Mouse (Mus musculus): Measurements from ENCODE around the gene Psmd11. TPM values are rescaled to one million over a fixed set of nuclear protein-coding genes. Genes with fewer than 3 reads are reported as not detected.
"Not testable (repeated sequence)": the region's sequence is repeated elsewhere in the genome, so short reads cannot be mapped to it uniquely, and the experiment has no call there.

Gene Psmd11
- polyA plus RNA-seq, 1 experiment from 2014 or later: 269 TPM

DNA sequence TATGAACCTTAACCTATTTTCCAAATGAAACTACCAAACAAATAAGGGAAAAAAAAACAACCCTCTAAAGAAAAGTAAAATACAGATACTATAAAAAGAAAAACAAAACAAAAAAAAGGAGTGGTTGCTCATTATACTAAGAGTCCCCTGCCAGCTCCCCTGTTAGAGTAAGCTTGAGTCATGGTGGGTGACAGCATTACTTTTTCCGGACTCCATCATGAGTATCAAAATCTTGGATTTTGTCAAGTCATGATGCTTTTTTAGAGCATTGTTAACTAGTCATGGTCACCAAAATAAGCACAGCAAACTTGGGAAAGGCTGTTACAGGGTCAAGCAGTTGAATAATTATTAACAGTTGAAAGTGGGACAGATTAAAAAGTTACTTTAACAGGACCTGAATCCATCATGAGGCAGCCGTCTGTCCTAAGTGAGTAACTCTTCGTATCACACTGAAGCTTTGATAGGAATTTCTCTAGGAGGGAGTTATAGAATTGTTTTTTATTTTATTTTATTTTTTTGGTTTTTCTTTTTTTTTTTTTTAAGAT, 2.0 kb downstream of the Psmd11 start:
- Histone ChIP-seq H3K9me3 (no peaks in the 10 kb centered on the region), H3K4me1 (replicated peaks) (peaks cover 11% of the 10 kb centered on the region), H3K27me3 (no peaks in the 10 kb centered on the region), H3K4me3 (no peak overlapping the region), H3K9ac (no peak overlapping the region), H3K4me2 (no peak overlapping the region), H3K36me3 (peaks cover 23% of the 10 kb centered on the region), H3K27ac (replicated peaks) (no peak overlapping the region)
- 94% methylated on average over 3 of the region's 3 CpGs for WGBS
- ATAC-seq (ENCODE audit: low FRiP score, low read depth): no peak

DNA sequence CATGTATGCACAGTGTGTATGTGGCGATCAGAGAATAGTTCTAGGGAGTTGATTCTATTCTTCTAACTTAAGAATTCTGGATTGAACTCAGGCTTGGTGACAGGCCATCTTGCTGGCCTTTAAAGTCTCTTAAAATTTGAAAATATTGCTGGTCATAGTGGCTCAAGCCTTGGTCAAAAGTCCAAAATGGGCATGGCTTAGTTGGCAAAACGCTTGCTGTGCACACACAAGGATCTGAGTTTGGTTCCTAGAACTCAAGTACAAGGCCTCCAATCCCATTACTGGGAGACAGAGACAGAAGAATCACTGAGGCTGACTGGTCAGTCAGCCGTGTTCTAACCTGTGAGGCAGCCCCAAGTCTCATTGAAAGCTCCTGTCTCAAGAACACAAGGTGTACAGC, 18.5 kb downstream of the Psmd11 start:
- ATAC-seq (ENCODE audit: low FRiP score, low read depth): no peak
- H3K36me3 ChIP-seq: peaks cover 41% of the 10 kb centered on the region
- no peaks in the 10 kb centered on the region for H3K9me3 ChIP-seq

DNA sequence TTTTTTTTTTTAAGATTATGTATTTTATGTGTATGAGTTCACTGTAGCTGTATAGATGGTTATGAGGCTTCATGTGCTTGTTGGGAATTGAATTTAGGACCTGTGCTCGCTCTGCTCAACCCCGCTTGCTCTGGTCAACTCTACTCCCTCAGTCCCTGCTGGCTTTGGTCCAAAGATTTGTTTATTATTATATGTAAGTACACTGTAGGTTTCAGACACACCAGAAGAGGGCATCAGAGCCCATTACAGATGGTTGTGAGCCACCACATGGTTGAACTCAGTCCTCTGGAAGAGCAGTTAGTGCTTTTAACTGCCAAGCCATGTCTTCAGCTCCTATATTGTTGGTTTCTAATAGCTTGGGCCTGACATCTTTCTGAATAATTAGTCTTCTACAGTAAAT, 21.4 kb downstream of the Psmd11 start:
- Histone ChIP-seq H3K4me1 (replicated peaks) (no peaks in the 10 kb centered on the region), H3K9ac (no peak overlapping the region), H3K27ac (replicated peaks) (no peak overlapping the region), H3K4me2 (no peak overlapping the region), H3K36me3 (peaks cover 45% of the 10 kb centered on the region), H3K9me3 (no peaks in the 10 kb centered on the region), H3K4me3 (no peak overlapping the region), H3K27me3 (no peaks in the 10 kb centered on the region)
- no peak for ATAC-seq (ENCODE audit: low FRiP score, low read depth)
- WGBS: 98% methylated on average over 2 of the region's 2 CpGs

More for the DNA sequence above, 18.5 kb downstream of the Psmd11 start:
- no peaks in the 10 kb centered on the region for H3K4me1 ChIP-seq (replicated peaks)
- no peak overlapping the region for H3K4me3 ChIP-seq
- no peak overlapping the region for H3K9ac ChIP-seq
- 95% methylated on average over 3 of the region's 3 CpGs for WGBS
- H3K27ac ChIP-seq (replicated peaks): no peak overlapping the region
- H3K27me3 ChIP-seq: no peaks in the 10 kb centered on the region
- no peak overlapping the region for H3K4me2 ChIP-seq

DNA sequence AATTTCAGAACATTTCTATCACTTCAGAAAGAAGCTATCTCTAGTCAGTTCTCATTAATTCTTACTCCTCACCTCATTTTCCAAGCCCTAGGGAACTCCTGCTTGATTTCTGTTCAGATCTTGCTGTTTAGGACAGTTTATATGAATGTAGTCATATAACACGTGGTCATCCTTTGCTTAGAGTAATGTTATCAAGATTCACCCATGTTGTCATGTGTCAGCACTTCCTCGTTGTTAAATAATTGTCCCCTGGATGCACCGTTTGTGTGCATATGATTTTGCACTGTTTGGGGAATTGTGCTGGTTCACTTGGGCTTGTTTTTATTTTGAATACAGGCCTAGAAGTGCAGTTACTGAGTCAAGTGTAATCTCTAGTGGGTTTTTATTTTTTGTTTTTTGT, 23.8 kb downstream of the Psmd11 start:
- no peaks in the 10 kb centered on the region for H3K27me3 ChIP-seq
- no peak overlapping the region for H3K27ac ChIP-seq (replicated peaks)
- H3K36me3 ChIP-seq: peaks cover 42% of the 10 kb centered on the region
- 91% methylated on average over 3 of the region's 3 CpGs for WGBS
- no peaks in the 10 kb centered on the region for H3K4me1 ChIP-seq (replicated peaks)
- no peak overlapping the region for H3K4me3 ChIP-seq
- H3K9ac ChIP-seq: no peak overlapping the region
- H3K4me2 ChIP-seq: no peak overlapping the region
- no peak for ATAC-seq (ENCODE audit: low FRiP score, low read depth)
- H3K9me3 ChIP-seq: no peaks in the 10 kb centered on the region

DNA sequence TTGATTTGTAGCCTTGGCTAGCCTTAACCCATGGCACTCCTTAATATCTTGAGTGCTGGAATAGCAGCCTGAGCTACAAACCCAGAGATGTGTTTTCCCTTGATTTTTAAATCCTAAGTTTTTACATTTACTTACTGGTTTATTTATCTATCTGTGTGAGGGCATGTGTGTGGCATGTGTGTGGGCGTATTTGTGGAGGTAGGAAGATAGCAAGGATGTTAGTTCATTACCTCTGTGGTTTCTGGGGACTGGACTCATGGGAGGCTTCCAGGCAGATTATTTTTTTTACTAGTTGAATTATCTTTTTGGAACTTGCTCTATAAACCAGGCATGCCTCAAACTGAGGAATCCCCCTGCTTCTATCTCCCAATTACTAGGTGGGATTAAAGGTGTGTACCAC, 24.8 kb downstream of the Psmd11 start:
- no peak overlapping the region for H3K4me3 ChIP-seq
- no peak overlapping the region for H3K27ac ChIP-seq (replicated peaks)
- 91% methylated on average over 1 of the region's 1 CpGs for WGBS
- H3K27me3 ChIP-seq: no peaks in the 10 kb centered on the region
- no peak overlapping the region for H3K9ac ChIP-seq
- H3K4me1 ChIP-seq (replicated peaks): no peaks in the 10 kb centered on the region
- no peak overlapping the region for H3K4me2 ChIP-seq
- ATAC-seq (ENCODE audit: low FRiP score, low read depth): no peak
- peaks cover 44% of the 10 kb centered on the region for H3K36me3 ChIP-seq
- no peaks in the 10 kb centered on the region for H3K9me3 ChIP-seq

DNA sequence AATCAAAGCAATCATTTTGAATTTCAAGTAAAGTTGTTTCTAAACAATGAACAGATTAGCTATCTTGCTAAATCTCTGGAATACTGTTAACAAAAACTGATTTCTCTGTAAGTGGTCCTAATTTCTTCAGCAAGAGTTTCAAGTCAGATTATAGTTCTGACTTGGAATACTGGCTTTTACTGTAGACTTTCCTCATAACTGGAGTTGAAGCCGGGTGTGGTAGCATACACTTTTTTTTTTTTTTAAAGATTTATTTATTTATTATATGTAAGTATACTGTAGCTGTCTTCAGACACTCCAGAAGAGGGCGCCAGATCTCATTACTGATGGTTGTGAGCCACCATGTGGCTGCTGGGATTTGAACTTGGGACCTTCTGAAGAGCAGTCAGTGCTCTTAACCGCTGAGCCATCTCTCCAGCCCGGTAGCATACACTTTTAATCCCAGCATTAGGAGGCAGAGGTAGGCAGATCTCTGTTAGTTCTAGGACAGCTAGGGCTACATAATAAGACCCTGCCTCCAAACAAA, 35.3 kb downstream of the Psmd11 start:
- H3K27me3 ChIP-seq; H3K9ac ChIP-seq; H3K4me2 ChIP-seq; H3K4me3 ChIP-seq; H3K4me1 ChIP-seq (replicated peaks); H3K9me3 ChIP-seq; ATAC-seq (ENCODE audit: low FRiP score, low read depth); H3K27ac ChIP-seq (replicated peaks): not testable (repeated sequence)
- H3K36me3 ChIP-seq: peaks cover 82% of the 10 kb centered on the region
- 91% methylated on average over 4 of the region's 4 CpGs for WGBS

DNA sequence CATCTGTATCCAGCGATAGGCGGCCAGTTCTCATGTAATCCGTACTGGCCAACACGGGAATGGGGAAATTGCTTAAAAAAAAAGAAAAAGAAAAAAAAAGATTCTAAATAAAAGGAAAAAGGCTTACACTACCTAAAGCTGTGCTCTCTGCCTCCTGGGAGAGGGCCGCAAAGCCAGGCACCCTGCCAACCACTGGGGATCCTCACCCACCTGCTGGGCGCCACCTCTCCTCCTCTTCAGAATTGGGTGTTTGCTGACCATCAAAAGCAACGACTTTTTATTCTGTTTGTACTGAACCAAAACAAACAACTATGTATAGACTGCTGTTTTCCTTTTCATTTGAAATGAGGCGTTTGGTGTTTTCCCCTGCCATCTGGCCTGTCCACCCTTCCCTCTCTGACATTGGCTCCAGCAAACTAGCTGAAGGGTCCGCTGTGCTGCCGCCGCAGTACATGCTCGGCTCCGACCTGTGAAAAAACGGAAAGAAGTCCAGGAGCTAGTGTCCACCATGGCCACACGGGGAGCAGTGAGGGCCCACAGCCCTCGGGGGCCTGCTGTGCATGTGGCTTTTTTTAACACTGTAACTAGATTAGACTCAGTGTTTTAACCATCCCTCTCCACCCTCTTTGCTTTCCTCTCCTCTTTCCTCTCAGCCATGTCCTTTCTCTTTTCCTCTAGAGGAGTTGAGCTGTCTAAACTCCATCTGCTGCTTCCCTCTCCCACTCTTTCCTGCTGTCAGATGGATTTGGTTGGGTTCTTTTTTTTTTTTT, 43.6 kb downstream of the Psmd11 start:
- H3K4me3 ChIP-seq: no peak overlapping the region
- H3K9me3 ChIP-seq: no peaks in the 10 kb centered on the region
- no peak overlapping the region for H3K4me2 ChIP-seq
- peaks cover 11% of the 10 kb centered on the region; the same call in 1 of the 2 replicates for H3K4me1 ChIP-seq (replicated peaks)
- peaks cover 53% of the 10 kb centered on the region for H3K36me3 ChIP-seq
- H3K9ac ChIP-seq: no peak overlapping the region
- H3K27me3 ChIP-seq: no peaks in the 10 kb centered on the region
- WGBS: 74% methylated on average over 16 of the region's 16 CpGs
- no peak overlapping the region; the same call in 1 of the 2 replicates for H3K27ac ChIP-seq (replicated peaks)
- ATAC-seq (ENCODE audit: low FRiP score, low read depth): no peak

DNA sequence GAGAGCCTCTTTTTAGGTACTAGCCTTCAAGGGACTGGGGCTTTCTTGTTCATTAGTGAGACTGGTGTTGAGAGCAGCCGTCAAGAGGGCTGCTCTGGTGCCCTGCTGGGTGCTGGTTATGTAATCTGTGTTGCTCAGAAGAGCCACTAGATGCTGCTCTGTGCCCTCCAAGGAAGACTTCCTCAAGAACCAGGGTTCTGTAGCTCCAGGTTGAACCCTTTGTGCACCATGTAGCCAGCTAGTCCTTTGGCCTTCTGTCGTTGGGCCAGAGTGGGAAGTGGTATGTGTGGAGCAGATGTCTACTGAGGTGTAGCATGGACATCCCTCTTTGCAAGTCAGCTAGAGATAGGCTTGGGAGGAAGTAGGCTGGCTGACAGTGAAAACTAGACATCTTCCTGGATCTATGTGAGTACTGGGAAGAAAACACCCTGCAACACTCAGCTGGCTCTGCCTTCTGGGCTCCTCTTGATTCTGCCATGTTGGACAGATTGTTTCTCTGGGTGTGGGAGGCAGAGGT, 45.8 kb downstream of the Psmd11 start:
- H3K9me3 ChIP-seq: no peaks in the 10 kb centered on the region
- peaks cover 11% of the 10 kb centered on the region; the same call in 1 of the 2 replicates for H3K4me1 ChIP-seq (replicated peaks)
- H3K9ac ChIP-seq: no peak overlapping the region
- no peaks in the 10 kb centered on the region for H3K27me3 ChIP-seq
- 29% methylated on average over 2 of the region's 2 CpGs for WGBS
- no peak overlapping the region for H3K4me3 ChIP-seq
- no peak overlapping the region for H3K27ac ChIP-seq (replicated peaks)
- no peak overlapping the region for H3K4me2 ChIP-seq
- H3K36me3 ChIP-seq: peaks cover 33% of the 10 kb centered on the region
- no peak for ATAC-seq (ENCODE audit: low FRiP score, low read depth)

DNA sequence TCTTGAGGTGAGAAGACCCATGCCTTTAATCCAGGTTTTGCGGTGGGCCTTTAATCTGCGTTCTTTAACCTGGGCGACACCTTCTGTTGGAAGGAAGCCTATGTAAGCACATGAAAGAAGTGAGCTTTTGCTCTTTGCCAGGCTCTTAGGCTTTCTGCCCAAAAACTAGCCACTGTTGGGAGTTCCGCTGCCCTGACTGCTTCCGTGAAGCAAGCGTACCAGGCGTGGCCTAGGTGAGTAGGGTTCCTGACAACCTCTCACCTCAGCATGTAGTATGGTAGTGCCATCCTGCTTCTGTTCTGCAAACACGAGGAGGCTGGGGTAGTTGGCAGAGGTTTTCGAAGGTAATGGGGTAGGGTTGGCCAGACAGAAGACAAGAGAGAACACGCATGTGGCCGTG, 46.4 kb downstream of the Psmd11 start:
- Histone ChIP-seq H3K9ac (no peak overlapping the region), H3K27me3 (no peaks in the 10 kb centered on the region), H3K4me3 (no peak overlapping the region), H3K4me1 (replicated peaks) (peaks cover 16% of the 10 kb centered on the region; the same call in 1 of the 2 replicates), H3K36me3 (peaks cover 26% of the 10 kb centered on the region), H3K9me3 (no peaks in the 10 kb centered on the region), H3K27ac (replicated peaks) (no peak overlapping the region), H3K4me2 (no peak overlapping the region)
- ATAC-seq (ENCODE audit: low FRiP score, low read depth): no peak
- WGBS: 93% methylated on average over 11 of the region's 11 CpGs

DNA sequence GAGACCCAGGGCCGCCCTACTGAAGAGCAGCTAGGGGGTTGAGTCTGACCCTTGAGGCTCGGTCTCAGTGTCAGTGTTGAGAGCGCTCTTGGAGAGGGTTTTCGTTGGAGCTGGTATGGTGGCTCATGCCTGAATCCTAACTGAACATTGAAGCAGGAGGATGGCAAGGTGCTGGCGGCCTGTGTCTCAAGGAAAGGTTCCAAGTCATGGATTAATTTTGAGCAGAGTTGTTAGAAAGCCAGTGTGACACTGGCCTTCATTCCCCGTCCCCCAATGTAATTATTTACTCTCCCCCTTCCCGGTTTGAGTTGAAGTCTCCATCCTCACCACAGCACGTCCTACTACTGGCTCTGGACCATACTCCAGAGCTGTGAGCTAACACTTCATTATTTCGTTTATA, 47.1 kb downstream of the Psmd11 start:
- Histone ChIP-seq H3K36me3 (peaks cover 19% of the 10 kb centered on the region), H3K4me2 (no peak overlapping the region), H3K27me3 (no peaks in the 10 kb centered on the region)

DNA sequence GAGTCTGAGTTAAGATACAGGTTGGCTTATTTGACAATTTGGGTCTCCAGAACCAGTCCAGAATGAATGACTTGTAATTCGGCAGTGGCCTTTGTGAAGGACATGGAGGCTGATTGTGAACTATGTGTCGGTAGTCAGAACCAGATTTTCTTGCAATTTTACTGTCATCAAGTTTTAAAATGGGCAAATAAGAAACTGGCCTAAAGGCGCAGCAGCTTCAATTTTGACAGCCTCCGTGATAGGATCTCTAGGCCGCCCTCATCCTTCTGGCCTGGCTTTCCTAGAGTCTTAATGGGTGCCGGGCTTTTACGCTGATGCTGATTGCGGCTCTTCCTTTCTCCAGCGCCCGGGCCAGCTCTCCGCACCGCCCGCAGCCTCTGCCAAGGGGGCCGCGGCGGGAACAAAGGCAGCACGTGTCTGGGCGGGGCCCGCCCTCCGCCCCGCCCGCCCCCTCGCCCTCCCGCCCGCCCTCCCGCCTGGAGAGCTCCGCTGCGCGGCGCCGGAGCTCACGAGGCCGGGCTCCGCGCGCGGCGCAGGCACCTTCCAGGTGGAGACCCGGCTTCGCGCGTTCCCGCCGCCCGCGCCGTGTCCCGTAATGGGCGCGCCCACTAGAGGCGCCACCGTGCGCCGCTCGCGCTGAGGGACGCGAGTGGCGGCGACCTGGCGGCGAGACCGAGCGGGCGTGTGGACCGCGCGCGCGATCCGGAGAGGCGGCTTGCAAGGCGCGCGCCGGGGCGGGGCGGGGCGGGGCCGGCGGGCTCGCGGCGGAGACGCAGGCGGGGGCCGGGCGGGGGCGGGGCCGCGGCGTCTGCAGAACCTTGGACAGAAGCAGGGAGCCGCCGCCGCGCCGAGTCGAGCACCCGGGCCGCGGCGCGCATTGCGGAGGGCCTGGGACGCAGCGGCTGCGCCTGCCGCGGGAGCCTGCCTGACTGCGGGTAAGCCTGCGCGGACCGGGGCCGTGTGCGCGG, 48.1 kb downstream of the Psmd11 start, which contains the start of gene Cdk5r1:
Cdk5r1 (plus strand) TSS at position 802 of the 968 bp plus-strand sequence.
- Histone ChIP-seq H3K4me1 (replicated peaks) (peaks cover 22% of the 10 kb centered on the region), H3K9me3 (no peaks in the 10 kb centered on the region), H3K9ac (peak within 1 kb of the TSS; percentile 95), H3K4me2 (peak within 1 kb of the TSS; percentile 94), H3K36me3 (peaks cover 12% of the 10 kb centered on the region), H3K27ac (replicated peaks) (peak within 1 kb of the TSS; percentile 98), H3K4me3 (peak within 1 kb of the TSS; percentile 75), H3K27me3 (no peaks in the 10 kb centered on the region)
- WGBS: 1% methylated on average over 65 of the region's 116 CpGs
- peak; percentile 92 for ATAC-seq (ENCODE audit: low FRiP score, low read depth)

More for the DNA sequence above, 47.1 kb downstream of the Psmd11 start:
- H3K4me1 ChIP-seq (replicated peaks): peaks cover 16% of the 10 kb centered on the region; the same call in 1 of the 2 replicates
- WGBS: 84% methylated on average over 9 of the region's 9 CpGs
- peak overlapping the region; percentile 98 for H3K27ac ChIP-seq (replicated peaks)
- no peak overlapping the region for H3K4me3 ChIP-seq
- no peak overlapping the region for H3K9ac ChIP-seq
- no peaks in the 10 kb centered on the region for H3K9me3 ChIP-seq
- ATAC-seq (ENCODE audit: low FRiP score, low read depth): no peak
